Mouse (Mus musculus) ES-Bruce4 (cell line): Measurements from ENCODE around the gene Prr5l. TPM values are rescaled to one million over a fixed set of nuclear protein-coding genes. Genes with fewer than 3 reads are reported as not detected.

Experiments used
- H3K27ac ChIP-seq: 2 replicates; pipeline ENCODE4 v1.5.1; 2012; ENCODE audit warnings: low read length, inconsistent platforms; ENCODE audit not compliant: insufficient read depth
- H3K27me3 ChIP-seq: 2 replicates; pipeline ENCODE4 v1.6.1; 2012; ENCODE audit warnings: mild to moderate bottlenecking, low read length, inconsistent platforms; ENCODE audit not compliant: control insufficient read depth, poor library complexity, insufficient read depth, severe bottlenecking
- H3K36me3 ChIP-seq: 2 replicates; pipeline ENCODE4 v1.6.1; 2012; ENCODE audit warnings: inconsistent platforms, mild to moderate bottlenecking, low read length, moderate library complexity; ENCODE audit not compliant: control insufficient read depth, poor library complexity, insufficient read depth, severe bottlenecking
- H3K4me1 ChIP-seq: one replicate; pipeline ENCODE4 v1.8.1; 2011; ENCODE audit warnings: low read length; ENCODE audit not compliant: control insufficient read depth, insufficient read depth
- H3K4me3 ChIP-seq: 2 replicates; pipeline ENCODE4 v1.5.1; 2011; ENCODE audit warnings: low read depth, mild to moderate bottlenecking, low read length
- H3K9ac ChIP-seq: 2 replicates; pipeline ENCODE4 v1.6.1; 2012; ENCODE audit warnings: low read depth, mild to moderate bottlenecking, inconsistent platforms; ENCODE audit not compliant: poor library complexity, severe bottlenecking
- H3K9me3 ChIP-seq: replicated peaks from 2 replicates; pipeline ENCODE4 v1.6.1; 2012; ENCODE audit warnings: mild to moderate bottlenecking, low read length, inconsistent platforms; ENCODE audit not compliant: control insufficient read depth, poor library complexity, insufficient read depth, severe bottlenecking
- CTCF ChIP-seq: IDR thresholded peaks from one replicate; pipeline ENCODE4 v1.8.1; 2011; ENCODE audit warnings: low read depth, low read length
- EP300 ChIP-seq: IDR thresholded peaks from 2 replicates; pipeline ENCODE4 v1.6.1; 2011; ENCODE audit warnings: low read depth, low read length; ENCODE audit not compliant: insufficient read depth
- POLR2A ChIP-seq: IDR thresholded peaks from one replicate; pipeline ENCODE4 v1.8.1; 2011; ENCODE audit warnings: low read length; ENCODE audit not compliant: insufficient read depth
- polyA plus RNA-seq: library from polyadenylated mRNA; stranded (reverse); fragments of >200 nt; gene quantifications from 2 replicates; pipeline ENCODE4 v1.2.4, GENCODE M21; 2011; ENCODE audit warnings: low read depth; ENCODE audit not compliant: missing spikeins, insufficient read depth, insufficient read length

Gene Prr5l
- polyA plus RNA-seq, 1 experiment = 28.2 TPM

GRCm38 (mm10) chr2:101778080-101778479, 104.7 kb downstream of the Prr5l start:
- TF ChIP-seq POLR2A = no peak
- Histone ChIP-seq H3K4me1 (peaks cover 2% of the 10 kb centered on the region), H3K27ac (no peak overlapping the region), H3K9me3 (no peaks in the 10 kb centered on the region), H3K27me3 (no peaks in the 10 kb centered on the region), H3K36me3 (no peaks in the 10 kb centered on the region), H3K4me3 (no peak overlapping the region), H3K9ac (no peak overlapping the region)

- no peaks in the 10 kb centered on the region for H3K36me3 ChIP-seq
These were observed 119.3 kb downstream of the Prr5l start for GRCm38 (mm10) chr2:101763503-101763902.

GRCm38 (mm10) chr2:101762955-101763386, 119.9 kb downstream of the Prr5l start:
- Histone ChIP-seq H3K4me1 (peaks cover 3% of the 10 kb centered on the region), H3K4me3 (no peak overlapping the region), H3K9me3 (no peaks in the 10 kb centered on the region), H3K27ac (no peak overlapping the region), H3K36me3 (no peaks in the 10 kb centered on the region), H3K27me3 (no peaks in the 10 kb centered on the region), H3K9ac (no peak overlapping the region)
- no peak for TF ChIP-seq CTCF
- no peak for TF ChIP-seq EP300
- TF ChIP-seq POLR2A = no peak

More at GRCm38 (mm10) chr2:101763503-101763902, 119.3 kb downstream of the Prr5l start:
- Histone ChIP-seq H3K27ac (no peak overlapping the region), H3K4me3 (no peak overlapping the region), H3K4me1 (no peaks in the 10 kb centered on the region), H3K27me3 (no peaks in the 10 kb centered on the region), H3K9me3 (no peaks in the 10 kb centered on the region), H3K9ac (no peak overlapping the region)
- TF ChIP-seq POLR2A = no peak
- TF ChIP-seq CTCF = no peak
- no peak for TF ChIP-seq EP300

- Histone ChIP-seq H3K9me3 (no peaks in the 10 kb centered on the region), H3K4me3 (no peak overlapping the region), H3K9ac (no peak overlapping the region), H3K36me3 (no peaks in the 10 kb centered on the region), H3K4me1 (peaks cover 3% of the 10 kb centered on the region), H3K27ac (no peak overlapping the region), H3K27me3 (no peaks in the 10 kb centered on the region)
- no peak for TF ChIP-seq CTCF
- no peak for TF ChIP-seq EP300
- no peak for TF ChIP-seq POLR2A
These were observed 120.4 kb downstream of the Prr5l start for GRCm38 (mm10) chr2:101762405-101762804.

GRCm38 (mm10) chr2:101761898-101762297, 120.9 kb downstream of the Prr5l start:
- H3K36me3 ChIP-seq = no peaks in the 10 kb centered on the region
- H3K9ac ChIP-seq = no peak overlapping the region
- H3K4me1 ChIP-seq = peaks cover 3% of the 10 kb centered on the region
- no peaks in the 10 kb centered on the region for H3K27me3 ChIP-seq
- no peak for TF ChIP-seq EP300
- no peak for TF ChIP-seq CTCF
- no peak for TF ChIP-seq POLR2A
- H3K27ac ChIP-seq = no peak overlapping the region
- no peak overlapping the region for H3K4me3 ChIP-seq
- no peaks in the 10 kb centered on the region for H3K9me3 ChIP-seq

GRCm38 (mm10) chr2:101759523-101760277, 123.1 kb downstream of the Prr5l start:
- Histone ChIP-seq H3K36me3 (no peaks in the 10 kb centered on the region), H3K27ac (no peak overlapping the region), H3K27me3 (no peaks in the 10 kb centered on the region), H3K4me1 (peaks cover 3% of the 10 kb centered on the region), H3K9me3 (no peaks in the 10 kb centered on the region), H3K9ac (no peak overlapping the region), H3K4me3 (no peak overlapping the region)
- no peak for TF ChIP-seq POLR2A
- TF ChIP-seq EP300 = no peak
- TF ChIP-seq CTCF = no peak
